Mouse (Mus musculus) cerebellum, adult 2 months (tissue): Measurements from ENCODE around the gene Irak2.

Source experiments
- CTCF ChIP-seq: fragments of 200-500 bp; IDR thresholded peaks from 2 replicates; pipeline ENCODE4 v1.5.1; 2011; ENCODE audit warnings: low read depth, mild to moderate bottlenecking, control low read depth, low read length, moderate library complexity, borderline replicate concordance; ENCODE audit not compliant: insufficient read depth
- POLR2A ChIP-seq: fragments of 200-500 bp; IDR thresholded peaks from 2 replicates; pipeline ENCODE4 v1.6.1; 2011; ENCODE audit warnings: low read length, control low read depth, borderline replicate concordance; ENCODE audit not compliant: insufficient read depth

DNA sequence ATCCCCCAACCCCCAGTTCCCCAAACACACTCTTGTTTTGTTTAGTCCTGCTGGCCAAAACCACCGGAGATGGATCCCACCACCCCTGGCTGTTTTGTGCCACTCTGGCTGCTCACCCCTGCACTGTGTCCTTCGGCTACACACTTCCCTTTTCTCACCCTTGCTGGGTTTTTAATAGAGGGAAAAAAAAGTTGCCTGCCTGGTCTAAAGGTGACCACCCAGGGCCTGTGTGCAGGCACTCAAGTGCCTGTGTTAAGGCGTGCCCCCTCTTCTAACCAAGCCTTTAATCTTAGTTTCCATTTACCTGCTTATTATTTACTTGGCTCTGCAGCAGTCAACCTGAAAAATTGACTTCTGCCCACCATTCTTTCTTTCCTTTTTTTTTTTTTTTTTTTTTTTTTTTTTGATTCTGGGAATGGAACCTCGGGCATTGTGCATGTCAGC is 12.0 kb downstream of the Irak2 start:
- no peak for TF ChIP-seq POLR2A
- no peak for TF ChIP-seq CTCF
